Mouse (Mus musculus): ENCODE measurements around the gene Perp.
A peak's percentile ranks its signal among the peaks of the same experiment; 100 is the strongest.

Perp gene

GRCm38 (mm10) chr10:18861418-18861817, 16.6 kb downstream of the Perp start:
- no peak for DNase-seq (ENCODE audit: inconsistent age in 2 of 2, low spot score in 1 of 2)

GRCm38 (mm10) chr10:18863332-18863731, 18.5 kb downstream of the Perp start:
- DNase-seq (ENCODE audit: inconsistent age in 2 of 2, low spot score in 1 of 2) = no peak

GRCm38 (mm10) chr10:18864753-18865152, 19.9 kb downstream of the Perp start:
- DNase-seq (ENCODE audit: inconsistent age in 2 of 2, low spot score in 1 of 2) = no peak

GRCm38 (mm10) chr10:18870990-18871389, 26.2 kb downstream of the Perp start:
- DNase-seq (ENCODE audit: inconsistent age in 2 of 2, low spot score in 1 of 2) = no peak

GRCm38 (mm10) chr10:18876211-18876610, 31.4 kb downstream of the Perp start:
- DNase-seq (ENCODE audit: inconsistent age in 2 of 2, low spot score in 1 of 2) = no peak

GRCm38 (mm10) chr10:18878111-18878510, 33.3 kb downstream of the Perp start:
- no peak for DNase-seq (ENCODE audit: inconsistent age in 2 of 2, low spot score in 1 of 2)

GRCm38 (mm10) chr10:18879160-18879559, 34.3 kb downstream of the Perp start:
- no peak for DNase-seq (ENCODE audit: inconsistent age in 2 of 2, low spot score in 1 of 2)

GRCm38 (mm10) chr10:18879690-18880089, 34.9 kb downstream of the Perp start:
- no peak for DNase-seq (ENCODE audit: inconsistent age in 2 of 2, low spot score in 1 of 2)

GRCm38 (mm10) chr10:18882190-18882589, 37.4 kb downstream of the Perp start:
- DNase-seq (ENCODE audit: inconsistent age in 2 of 2, low spot score in 1 of 2) = no peak

- DNase-seq (ENCODE audit: inconsistent age in 2 of 2, low spot score in 1 of 2) = peak; percentile 18 to 64
Observed at GRCm38 (mm10) chr10:18886918-18887625, 42.3 kb downstream of the Perp start.

- no peak for DNase-seq (ENCODE audit: inconsistent age in 2 of 2, low spot score in 1 of 2)
Observed at GRCm38 (mm10) chr10:18888751-18889150, 43.9 kb downstream of the Perp start.

GRCm38 (mm10) chr10:18889255-18889654, 44.4 kb downstream of the Perp start:
- DNase-seq (ENCODE audit: inconsistent age in 2 of 2, low spot score in 1 of 2) = no peak

- DNase-seq (ENCODE audit: inconsistent age in 2 of 2, low spot score in 1 of 2) = no peak
Observed at GRCm38 (mm10) chr10:18891110-18891509, 46.3 kb downstream of the Perp start.

GRCm38 (mm10) chr10:18892102-18892501, 47.3 kb downstream of the Perp start:
- no peak for DNase-seq (ENCODE audit: inconsistent age in 2 of 2, low spot score in 1 of 2)

GRCm38 (mm10) chr10:18894259-18895166, 49.7 kb downstream of the Perp start:
- DNase-seq (ENCODE audit: inconsistent age in 2 of 2, low spot score in 1 of 2) = peak; percentile 43 to 72

- DNase-seq (ENCODE audit: inconsistent age in 2 of 2, low spot score in 1 of 2) = peak; percentile 24 to 66
Observed at GRCm38 (mm10) chr10:18904108-18904507, 59.3 kb downstream of the Perp start.

Data from adrenal gland, adult (tissue).